Mouse (Mus musculus) midbrain, embryonic 15.5 days (tissue): Measurements from ENCODE around the gene Srarp. TPM values are rescaled to one million over a fixed set of nuclear protein-coding genes. Genes with fewer than 3 reads are reported as not detected.
A peak's percentile ranks its signal among the peaks of the same experiment; 100 is the strongest.

Experiments used
- ATAC-seq: fragments of 200-750 bp; cut with Nextera tagmentation; replicated peaks from 2 replicates; pipeline ENCODE4 v1.8.0; 2017; ENCODE audit warnings: moderate TSS enrichment
- H3K27ac ChIP-seq: fragments of 300-500 bp; sonication (generic); 2 replicates; pipeline ENCODE4 v1.5.1; 2015; ENCODE audit warnings: mild to moderate bottlenecking, inconsistent platforms
- H3K27me3 ChIP-seq: fragments of 300-500 bp; sonication (generic); replicated peaks from 2 replicates; pipeline ENCODE4 v1.6.1; 2015; ENCODE audit warnings: inconsistent platforms
- H3K36me3 ChIP-seq: fragments of 300-500 bp; sonication (generic); replicated peaks from 2 replicates; pipeline ENCODE4 v1.6.1; 2015; ENCODE audit warnings: inconsistent platforms
- H3K4me1 ChIP-seq: fragments of 300-500 bp; sonication (generic); 2 replicates; pipeline ENCODE4 v1.6.1; 2015; ENCODE audit warnings: inconsistent platforms
- H3K4me2 ChIP-seq: fragments of 300-500 bp; sonication (generic); 2 replicates; pipeline ENCODE4 v1.6.1; 2015; ENCODE audit warnings: inconsistent platforms, mild to moderate bottlenecking, moderate library complexity
- H3K4me3 ChIP-seq: fragments of 300-500 bp; sonication (generic); 2 replicates; pipeline ENCODE4 v1.5.1; 2015; ENCODE audit warnings: mild to moderate bottlenecking, inconsistent platforms
- H3K9ac ChIP-seq: fragments of 300-500 bp; sonication (generic); 2 replicates; pipeline ENCODE4 v1.6.1; 2015; ENCODE audit warnings: mild to moderate bottlenecking, inconsistent platforms
- H3K9me3 ChIP-seq: fragments of 300-500 bp; sonication (generic); 2 replicates; pipeline ENCODE4 v1.6.1; 2016; ENCODE audit warnings: inconsistent platforms
- WGBS: fragments of 180-500 bp; shearing (Covaris S2); methylation state at CpG from one replicate; pipeline ENCODE4 v1.1.7; 2015; ENCODE audit warnings: mixed read lengths; 5-methylcytosine and 5-hydroxymethylcytosine counted together
- polyA plus RNA-seq: library from polyadenylated mRNA; unstranded; fragments of >200 nt; fragmentation: Nextera tagmentation; extraction: Ambion mirVana; gene quantifications from 2 replicates; pipeline ENCODE4 v1.2.1, GENCODE M21; 2015

Srarp gene
- polyA plus RNA-seq, 1 experiment from 2014 or later = 0.50 TPM

DNA sequence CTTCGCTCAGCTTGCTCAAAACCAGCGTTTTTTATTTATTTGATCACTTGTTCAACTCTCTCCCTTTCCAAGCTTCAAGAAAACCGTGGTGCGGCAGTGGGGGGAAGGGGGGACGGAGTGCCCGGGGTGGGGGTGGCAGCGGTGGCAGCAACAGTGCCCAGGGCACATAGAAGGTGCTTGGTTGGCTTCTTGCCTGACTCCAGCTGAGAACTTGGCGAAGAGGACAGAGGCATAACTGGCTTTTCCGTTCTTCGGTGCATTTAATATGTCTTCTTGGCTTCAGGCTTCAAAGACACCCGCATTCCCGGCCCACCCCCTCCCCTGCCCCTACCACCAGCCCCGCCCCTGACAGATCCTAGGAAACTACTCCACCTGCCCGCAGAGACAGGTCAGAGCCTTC lies 3.2 kb downstream of the Srarp start:
- WGBS = 79% methylated on average over 14 of the region's 14 CpGs
- no peak overlapping the region for H3K9ac ChIP-seq
- no peak overlapping the region for H3K27ac ChIP-seq
- H3K4me2 ChIP-seq = no peak overlapping the region
- H3K27me3 ChIP-seq = no peaks in the 10 kb centered on the region
- H3K36me3 ChIP-seq = no peaks in the 10 kb centered on the region
- no peaks in the 10 kb centered on the region for H3K4me1 ChIP-seq
- ATAC-seq = no peak
- no peaks in the 10 kb centered on the region for H3K9me3 ChIP-seq
- no peak overlapping the region for H3K4me3 ChIP-seq

GRCm38 (mm10) chr4:141430997-141431396 lies 4.9 kb downstream of the Srarp start:
- H3K27ac ChIP-seq = no peak overlapping the region
- WGBS = 45% methylated on average over 9 of the region's 9 CpGs
- no peaks in the 10 kb centered on the region for H3K9me3 ChIP-seq
- no peak for ATAC-seq
- no peaks in the 10 kb centered on the region for H3K36me3 ChIP-seq
- no peaks in the 10 kb centered on the region for H3K27me3 ChIP-seq
- H3K9ac ChIP-seq = no peak overlapping the region
- peaks cover 4% of the 10 kb centered on the region for H3K4me1 ChIP-seq
- no peak overlapping the region for H3K4me2 ChIP-seq
- no peak overlapping the region for H3K4me3 ChIP-seq

- Histone ChIP-seq H3K9ac (no peak overlapping the region), H3K36me3 (no peaks in the 10 kb centered on the region), H3K4me3 (no peak overlapping the region), H3K9me3 (no peaks in the 10 kb centered on the region), H3K27me3 (no peaks in the 10 kb centered on the region), H3K4me2 (no peak overlapping the region), H3K27ac (no peak overlapping the region), H3K4me1 (peaks cover 15% of the 10 kb centered on the region)
- 47% methylated on average over 9 of the region's 9 CpGs for WGBS
- ATAC-seq = no peak
These were observed 6.1 kb downstream of the Srarp start for GRCm38 (mm10) chr4:141429847-141430246.

DNA sequence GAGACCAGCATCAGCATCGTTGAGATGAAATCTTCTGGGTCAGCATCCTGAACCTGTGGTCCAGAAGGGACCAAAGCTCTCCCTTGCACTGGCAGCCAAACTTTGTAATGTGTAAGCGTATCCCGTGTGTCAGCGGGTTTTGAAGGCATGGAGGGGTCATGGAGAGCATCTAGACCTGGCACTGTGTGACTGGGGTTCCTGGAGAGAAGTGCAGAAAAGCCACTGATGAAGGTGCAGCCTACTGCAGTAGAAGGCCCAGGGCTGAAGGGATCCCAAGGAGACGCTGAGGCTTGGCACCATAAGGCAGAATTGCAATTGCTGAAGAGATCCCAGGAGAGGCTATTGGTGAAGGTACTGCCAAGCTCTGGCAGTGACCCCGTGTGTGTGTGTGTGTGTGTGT lies 6.5 kb downstream of the Srarp start:
- H3K4me1 ChIP-seq = peaks cover 16% of the 10 kb centered on the region
- WGBS = 85% methylated on average over 6 of the region's 6 CpGs
- H3K27ac ChIP-seq = no peak overlapping the region
- no peak overlapping the region for H3K4me3 ChIP-seq
- H3K27me3 ChIP-seq = no peaks in the 10 kb centered on the region
- no peak overlapping the region for H3K9ac ChIP-seq
- no peaks in the 10 kb centered on the region for H3K36me3 ChIP-seq
- no peak overlapping the region for H3K4me2 ChIP-seq
- H3K9me3 ChIP-seq = no peaks in the 10 kb centered on the region
- no peak for ATAC-seq

DNA sequence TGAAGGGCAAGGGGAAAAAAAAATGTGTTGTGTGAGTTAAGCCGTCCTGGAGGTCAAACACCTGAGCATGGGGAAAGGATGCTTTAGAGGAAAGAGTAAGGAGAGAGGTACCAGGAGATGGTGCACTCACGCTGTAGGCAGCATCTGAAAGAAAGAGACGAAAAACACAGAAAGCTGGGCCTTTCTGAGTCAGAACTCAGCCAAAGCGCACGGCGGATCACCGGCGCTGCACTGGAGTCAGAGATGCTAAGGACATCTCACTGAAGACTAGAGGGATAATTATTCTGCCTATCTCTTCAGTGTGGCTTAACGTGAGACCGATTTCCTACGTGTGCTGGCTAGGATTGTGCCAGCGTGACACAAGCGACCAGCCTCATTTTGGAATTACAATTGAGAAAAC lies 8.0 kb downstream of the Srarp start:
- Histone ChIP-seq H3K36me3 (no peaks in the 10 kb centered on the region), H3K9me3 (no peaks in the 10 kb centered on the region), H3K27ac (no peak overlapping the region), H3K27me3 (no peaks in the 10 kb centered on the region), H3K9ac (no peak overlapping the region), H3K4me1 (peaks cover 16% of the 10 kb centered on the region), H3K4me2 (no peak overlapping the region), H3K4me3 (no peak overlapping the region)
- WGBS = 82% methylated on average over 13 of the region's 13 CpGs
- ATAC-seq = no peak

DNA sequence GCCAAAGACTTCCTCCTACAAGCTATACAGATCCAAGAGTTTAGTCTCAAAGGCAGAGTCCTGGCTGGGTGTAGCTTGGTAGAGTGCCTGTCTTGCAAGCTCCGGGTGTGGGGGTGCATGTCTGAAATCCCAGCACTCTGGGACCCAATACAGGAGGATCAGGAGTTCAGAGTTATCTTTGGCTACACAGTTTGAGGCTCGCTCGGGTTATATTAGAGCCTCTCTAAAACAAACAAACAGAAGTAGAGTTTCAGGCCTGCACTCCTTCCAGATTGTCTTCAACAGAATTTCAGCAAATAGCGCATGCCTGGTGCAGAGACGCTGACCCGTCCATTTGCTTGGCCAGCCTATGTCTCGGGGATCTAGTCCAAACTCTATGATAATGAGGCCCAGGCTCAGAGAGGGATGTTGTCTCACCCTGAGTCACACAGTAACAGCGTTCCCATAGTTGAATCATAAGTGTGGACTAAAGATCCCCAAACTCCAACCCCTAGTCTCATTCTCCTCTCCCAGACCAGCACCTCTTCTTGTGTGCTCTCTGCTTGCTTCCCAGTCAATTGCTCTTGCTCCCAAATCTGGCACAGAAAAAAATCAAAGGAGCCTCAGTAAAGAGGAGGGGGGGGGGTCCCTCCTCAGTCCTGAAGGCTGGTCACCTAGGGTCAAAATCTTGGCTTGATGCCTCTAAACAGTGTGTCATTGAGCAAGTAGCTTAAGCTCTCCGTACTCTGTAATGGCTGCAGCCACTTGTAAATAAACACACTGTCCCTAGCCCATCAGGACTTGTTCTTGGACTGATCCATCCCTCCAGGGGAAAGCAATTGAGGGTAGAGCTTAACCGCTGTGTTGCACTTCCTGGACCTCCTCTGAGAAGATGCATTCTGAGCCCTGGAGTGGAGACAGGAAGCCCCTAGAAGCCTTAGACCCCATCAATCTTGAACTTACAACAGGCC lies 8.8 kb downstream of the Srarp start:
- 82% methylated on average over 10 of the region's 10 CpGs for WGBS
- Histone ChIP-seq H3K9me3 (no peaks in the 10 kb centered on the region), H3K27me3 (no peaks in the 10 kb centered on the region), H3K4me2 (no peak overlapping the region), H3K4me1 (peaks cover 16% of the 10 kb centered on the region), H3K36me3 (no peaks in the 10 kb centered on the region), H3K27ac (no peak overlapping the region), H3K4me3 (no peak overlapping the region), H3K9ac (no peak overlapping the region)
- ATAC-seq = no peak

DNA sequence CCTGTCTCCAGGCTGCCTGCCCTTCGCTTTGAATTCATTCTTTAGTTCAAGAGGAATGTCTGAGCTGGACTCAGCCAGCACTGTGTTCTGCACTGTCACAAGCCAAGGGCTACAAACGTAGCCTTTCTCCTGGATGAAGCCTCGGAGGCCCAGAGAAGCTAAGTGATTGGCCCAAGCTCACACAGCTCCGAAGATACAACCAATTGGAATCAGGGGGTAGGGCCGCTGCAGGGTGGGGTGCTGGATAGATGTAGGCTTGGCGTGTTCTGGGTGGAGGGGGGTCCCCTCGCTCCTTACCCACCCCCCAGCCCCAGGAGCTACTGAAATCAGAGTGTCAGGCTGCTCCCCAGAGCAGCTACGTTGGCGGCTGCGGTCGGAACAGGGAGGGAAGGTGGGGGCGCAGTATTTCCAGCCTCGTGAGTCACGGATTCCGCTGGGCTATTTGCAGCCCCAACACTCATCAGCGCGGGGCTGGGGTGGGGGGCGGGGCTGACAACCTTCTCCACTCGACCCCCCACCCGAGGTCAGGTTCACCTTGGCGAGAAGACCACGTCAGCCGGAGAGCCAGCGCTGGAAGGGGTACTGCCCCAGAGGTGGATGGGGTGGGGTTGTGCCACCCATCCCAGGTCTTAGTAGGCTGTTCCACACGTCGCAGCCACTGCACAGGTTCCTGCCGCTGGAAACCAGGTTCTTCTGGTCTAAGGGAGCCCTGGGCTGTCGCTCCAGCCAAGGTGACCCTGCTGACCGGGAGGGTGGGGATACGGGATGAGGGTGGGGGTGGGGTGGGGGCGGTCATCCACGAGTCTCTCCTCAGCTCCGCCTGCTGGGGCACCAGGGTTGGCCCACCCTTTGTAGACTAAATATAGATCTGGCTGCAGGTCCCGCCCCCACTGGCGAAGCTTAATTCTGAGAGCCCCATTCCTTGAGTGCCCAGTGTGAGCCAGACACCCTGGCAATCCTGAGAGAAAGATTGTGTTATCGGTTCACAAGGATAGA lies 10.1 kb downstream of the Srarp start:
- 4% methylated on average over 36 of the region's 36 CpGs for WGBS
- Histone ChIP-seq H3K4me2 (peak overlapping the region; percentile 72), H3K9me3 (no peaks in the 10 kb centered on the region), H3K27ac (no peak overlapping the region; the same call in 1 of the 2 replicates), H3K27me3 (no peaks in the 10 kb centered on the region), H3K36me3 (no peaks in the 10 kb centered on the region), H3K4me3 (peak overlapping the region; percentile 39), H3K4me1 (peaks cover 16% of the 10 kb centered on the region), H3K9ac (peak overlapping the region; percentile 47)
- ATAC-seq = peak; percentile 94

DNA sequence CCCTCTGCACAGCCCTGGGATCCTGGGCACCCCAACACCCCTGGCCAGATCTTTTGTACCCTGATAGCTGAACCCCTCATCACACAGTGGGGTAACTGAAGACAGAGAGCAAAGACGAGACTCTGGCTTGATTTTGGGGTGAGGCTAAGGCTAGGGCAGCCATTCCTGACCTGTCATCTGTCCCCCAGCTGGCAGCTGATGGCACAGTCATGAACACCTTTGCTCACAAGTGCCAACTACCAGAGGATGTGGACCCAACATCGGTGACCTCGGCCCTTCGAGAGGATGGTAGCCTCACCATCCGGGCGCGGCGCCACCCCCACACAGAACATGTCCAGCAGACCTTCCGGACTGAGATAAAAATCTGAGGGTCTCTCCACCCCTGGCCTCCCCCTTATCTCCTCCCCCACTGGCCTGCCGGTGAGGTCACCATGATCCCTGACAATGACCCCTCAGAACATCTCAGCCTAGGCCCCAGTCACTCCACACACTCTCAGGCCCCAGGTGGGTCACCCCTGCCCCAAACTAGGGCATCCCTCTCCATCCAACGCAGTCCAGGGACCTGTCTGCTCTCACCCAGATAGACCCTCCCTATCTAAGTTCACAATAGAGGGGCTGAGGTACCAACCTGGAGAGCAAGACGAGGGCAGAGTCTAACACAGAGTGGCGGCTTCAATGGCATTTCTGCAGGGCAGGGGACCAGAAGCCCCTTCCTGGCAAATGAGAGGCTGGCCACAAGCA lies 12.0 kb downstream of the Srarp start:
- 89% methylated on average over 13 of the region's 13 CpGs for WGBS
- H3K27ac ChIP-seq = no peak overlapping the region

GRCm38 (mm10) chr4:141423288-141423687 lies 12.6 kb downstream of the Srarp start:
- no peaks in the 10 kb centered on the region for H3K27me3 ChIP-seq
- H3K36me3 ChIP-seq = no peaks in the 10 kb centered on the region
- no peak overlapping the region for H3K27ac ChIP-seq
- H3K9me3 ChIP-seq = no peaks in the 10 kb centered on the region
- H3K4me3 ChIP-seq = no peak overlapping the region
- H3K4me2 ChIP-seq = no peak overlapping the region
- 79% methylated on average over 5 of the region's 5 CpGs for WGBS
- H3K4me1 ChIP-seq = peaks cover 16% of the 10 kb centered on the region
- no peak overlapping the region for H3K9ac ChIP-seq
- ATAC-seq = no peak

More for the DNA sequence above, 12.0 kb downstream of the Srarp start:
- Histone ChIP-seq H3K36me3 (no peaks in the 10 kb centered on the region), H3K4me3 (no peak overlapping the region), H3K27me3 (no peaks in the 10 kb centered on the region), H3K9me3 (no peaks in the 10 kb centered on the region), H3K4me1 (peaks cover 16% of the 10 kb centered on the region), H3K4me2 (no peak overlapping the region), H3K9ac (no peak overlapping the region)
- no peak for ATAC-seq

DNA sequence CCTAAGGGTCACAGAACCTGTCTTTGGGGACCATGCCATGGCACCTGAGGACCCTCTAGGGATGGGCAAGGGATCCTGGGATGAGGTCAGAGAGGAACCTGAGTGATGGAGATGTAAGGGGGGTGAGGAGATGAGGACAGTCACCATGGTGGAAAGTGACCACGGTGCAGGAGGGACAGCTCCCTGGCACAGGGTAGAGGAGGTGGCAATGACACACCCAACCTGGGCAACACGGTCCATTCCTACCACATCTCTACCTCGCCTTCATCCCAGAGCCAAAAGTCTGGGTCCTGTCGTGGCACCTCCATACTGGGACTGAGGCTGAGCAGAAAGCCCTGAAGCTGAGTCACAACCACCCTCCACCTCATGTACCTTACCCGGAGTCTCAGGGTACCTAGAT lies 13.1 kb downstream of the Srarp start:
- no peak overlapping the region for H3K27ac ChIP-seq
- no peak overlapping the region for H3K4me3 ChIP-seq
- no peak for ATAC-seq
- no peak overlapping the region for H3K9ac ChIP-seq
- no peaks in the 10 kb centered on the region for H3K36me3 ChIP-seq
- H3K4me1 ChIP-seq = peaks cover 16% of the 10 kb centered on the region
- 77% methylated on average over 5 of the region's 5 CpGs for WGBS
- H3K4me2 ChIP-seq = no peak overlapping the region
- no peaks in the 10 kb centered on the region for H3K27me3 ChIP-seq
- H3K9me3 ChIP-seq = no peaks in the 10 kb centered on the region

- Histone ChIP-seq H3K4me3 (no peak overlapping the region), H3K4me1 (peaks cover 16% of the 10 kb centered on the region), H3K27me3 (no peaks in the 10 kb centered on the region), H3K27ac (no peak overlapping the region), H3K9ac (no peak overlapping the region), H3K4me2 (no peak overlapping the region), H3K36me3 (no peaks in the 10 kb centered on the region), H3K9me3 (no peaks in the 10 kb centered on the region)
- 69% methylated on average over 14 of the region's 14 CpGs for WGBS
- ATAC-seq = no peak
These were observed 14.5 kb downstream of the Srarp start for GRCm38 (mm10) chr4:141421423-141421822.

GRCm38 (mm10) chr4:141420886-141421285 lies 15.0 kb downstream of the Srarp start:
- WGBS = 56% methylated on average over 9 of the region's 9 CpGs
- Histone ChIP-seq H3K4me1 (peaks cover 11% of the 10 kb centered on the region), H3K27me3 (no peaks in the 10 kb centered on the region), H3K4me2 (no peak overlapping the region), H3K4me3 (no peak overlapping the region), H3K36me3 (no peaks in the 10 kb centered on the region), H3K27ac (no peak overlapping the region), H3K9ac (no peak overlapping the region), H3K9me3 (no peaks in the 10 kb centered on the region)
- no peak for ATAC-seq
